Mouse (Mus musculus): ENCODE results near the gene Cdca3. TPM values are rescaled to one million over a fixed set of nuclear protein-coding genes. Genes with fewer than 3 reads are reported as not detected.

Gene Cdca3
- total RNA-seq, 4 experiments from 2014 or later: 0.14 to 1.4 (median 0.40) TPM

GRCm38 (mm10) chr6:124863658-124864298, 34.4 kb downstream of the Cdca3 start, which contains the start of gene Gpr162:
Gpr162 (minus strand) TSS chr6:124863983.
- no peak for DNase-seq (ENCODE audit: low spot score)

DNA sequence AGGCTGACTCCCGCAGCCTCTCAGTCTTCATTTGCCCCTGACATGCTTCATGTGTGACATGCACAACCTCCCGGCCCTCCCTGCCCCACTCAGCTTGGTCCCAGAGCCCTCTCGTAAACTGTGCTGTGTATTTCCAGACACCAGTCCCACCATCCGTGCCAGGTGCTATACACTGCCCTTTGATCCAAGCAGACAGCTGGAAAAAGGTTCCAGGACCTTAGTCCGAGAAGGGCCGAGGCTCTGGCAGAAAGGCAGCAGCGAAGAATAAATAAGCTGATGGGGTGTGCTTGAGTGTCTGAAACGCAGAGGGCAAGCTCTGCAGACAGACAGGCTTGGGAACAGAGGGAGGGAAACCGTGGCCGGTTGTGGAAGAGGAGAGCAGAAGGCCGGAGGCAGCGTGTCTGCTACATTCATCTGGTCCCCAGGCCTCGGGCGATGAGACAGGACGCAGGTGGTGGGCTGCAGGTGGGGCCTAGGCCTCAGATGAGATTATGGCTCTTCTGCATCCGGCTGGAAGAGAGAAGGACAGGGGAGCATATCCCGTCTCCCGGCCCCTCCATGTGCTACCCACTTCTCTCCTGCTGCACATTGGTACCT, 36.5 kb downstream of the Cdca3 start:
- DNase-seq (ENCODE audit: low spot score): no peak

DNA sequence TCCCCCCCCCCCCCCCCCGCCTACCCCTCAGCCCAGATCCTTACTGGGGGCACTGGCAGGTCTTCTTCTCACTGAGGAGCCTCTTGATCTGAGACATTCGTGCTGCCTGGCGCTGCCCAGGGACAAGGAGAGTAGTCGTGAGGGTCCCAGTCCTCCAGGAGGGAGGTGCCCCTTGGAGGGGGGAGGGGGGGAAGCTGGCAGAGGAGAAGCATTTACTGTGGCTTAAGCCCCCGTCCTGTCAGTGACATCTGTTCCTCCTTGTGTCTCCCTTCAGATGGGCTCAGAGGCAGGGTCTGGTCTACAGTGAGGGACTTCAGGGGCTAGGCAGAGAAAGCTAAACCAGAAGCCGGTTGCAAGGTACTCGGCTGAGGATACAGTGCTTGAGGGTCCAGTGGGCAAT, 37.2 kb downstream of the Cdca3 start:
- DNase-seq (ENCODE audit: low spot score): no peak

DNA sequence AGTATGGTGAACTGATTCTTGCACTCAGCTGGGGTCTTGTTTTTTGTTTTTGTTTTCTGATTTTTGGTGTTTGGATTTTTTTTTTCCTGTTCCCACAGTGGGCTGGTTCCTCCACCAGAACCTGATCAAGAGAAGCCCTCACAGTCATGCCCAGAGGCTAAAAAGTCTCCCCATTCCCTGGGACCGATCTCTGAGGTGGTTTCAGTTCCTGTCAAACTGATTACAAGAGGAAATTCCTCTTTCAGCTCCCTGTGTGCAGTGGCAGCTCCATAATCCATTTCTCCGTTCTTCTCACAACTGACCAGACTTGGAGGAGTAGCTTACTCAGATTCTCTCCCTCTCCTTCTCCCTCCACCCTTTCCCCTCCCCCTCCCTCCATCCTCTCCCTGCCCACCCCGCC, 45.0 kb downstream of the Cdca3 start:
- DNase-seq (ENCODE audit: low spot score): no peak

DNA sequence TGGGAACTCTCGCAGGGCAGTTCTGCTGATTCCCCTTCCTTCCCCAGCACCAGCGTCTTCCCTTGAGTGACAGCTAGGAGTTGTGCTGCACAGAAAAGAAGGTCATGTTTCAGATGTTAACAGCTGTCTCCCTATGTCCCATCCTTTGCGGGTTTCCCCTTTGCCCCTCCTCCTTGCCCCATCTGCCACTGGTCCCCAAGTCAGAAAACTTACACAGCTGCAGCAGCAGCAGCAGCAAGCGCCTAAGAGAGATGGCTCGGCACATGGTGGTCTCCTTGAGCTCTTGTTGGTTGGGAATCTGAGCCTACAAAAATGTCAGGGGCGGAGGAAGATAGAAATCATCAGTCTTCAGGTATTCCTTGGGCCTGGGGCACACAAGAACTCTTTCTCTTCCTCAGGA, 50.0 kb downstream of the Cdca3 start:
- DNase-seq (ENCODE audit: low spot score): no peak

DNA sequence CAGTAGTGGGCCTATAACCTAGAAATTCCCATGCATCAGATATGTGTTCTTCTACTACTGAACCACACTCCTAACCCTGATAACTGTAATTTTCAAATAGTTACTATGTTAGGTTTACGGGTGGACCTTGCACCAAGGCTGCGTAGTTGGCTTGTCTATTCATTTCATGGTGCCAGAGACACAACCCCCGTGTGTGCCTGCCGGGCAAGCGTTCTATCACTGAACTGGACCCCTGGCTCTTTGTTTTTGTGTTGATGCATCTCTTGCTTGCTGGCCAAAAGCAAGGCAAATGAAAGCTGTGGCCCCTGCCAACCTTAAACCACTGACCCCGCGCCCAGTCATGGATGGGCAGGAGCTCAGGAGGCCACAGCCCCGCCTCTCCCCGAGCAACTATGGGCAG, 52.5 kb downstream of the Cdca3 start:
- DNase-seq (ENCODE audit: low spot score): no peak

Other genes with a start within 250 kb of the Cdca3 start
- gene C1s2, start 193.5 kb upstream of the Cdca3 start, total RNA-seq (2022): under 1 TPM; 0.28 to 0.65 (median 0.48) TPM
- 10 to 100 TPM; 38.8 to 39.9 (median 39.1) TPM for gene Lpcat3, start 166.5 kb upstream of the Cdca3 start, total RNA-seq (2022)
- 10 to 100 TPM; 64.4 to 81.5 (median 73.0) TPM for gene Emg1, start 117.4 kb upstream of the Cdca3 start, total RNA-seq (2022)
- 100 to 1,000 TPM; 251 to 296 (median 279) TPM for gene Phb2, start 117.2 kb upstream of the Cdca3 start, total RNA-seq (2022)
- 1 to 10 TPM; 2.0 to 5.7 (median 3.1) TPM for gene Ptpn6, start 90.8 kb upstream of the Cdca3 start, total RNA-seq (2022)
- gene Grcc10, start 88.2 kb upstream of the Cdca3 start, total RNA-seq (2022): 100 to 1,000 TPM; 286 to 318 (median 310) TPM
- under 1 TPM in 1 of 4 experiments, not detected in 3; 0.41 TPM for gene Gm45234, start 73.5 kb upstream of the Cdca3 start, total RNA-seq (2022)
- 10 to 100 TPM; 40.9 to 48.2 (median 45.2) TPM for gene Atn1, start 73.0 kb upstream of the Cdca3 start, total RNA-seq (2022)
- 1 to 10 TPM; 3.2 to 6.1 (median 4.8) TPM for gene Eno2, start 59.9 kb upstream of the Cdca3 start, total RNA-seq (2022)
- 1 to 10 TPM in 1 of 4 experiments, under 1 TPM in 2, not detected in 1; 0.37 to 1.2 (median 0.41) TPM for gene Lrrc23, start 49.8 kb upstream of the Cdca3 start, total RNA-seq (2022)
- gene Spsb2, start 20.9 kb upstream of the Cdca3 start, total RNA-seq (2022): 1 to 10 TPM; 2.0 to 5.8 (median 3.2) TPM
- 1,000 to 10,000 TPM in 1 of 4 experiments, 100 to 1,000 TPM in 3; 893 to 1,022 (median 969) TPM for gene Tpi1, start 15.3 kb upstream of the Cdca3 start, total RNA-seq (2022)
- 10 to 100 TPM; 72.5 to 79.7 (median 75.8) TPM for gene Usp5, start 63 bp upstream of the Cdca3 start, total RNA-seq (2022)
- 10 to 100 TPM; 11.6 to 18.4 (median 16.7) TPM for gene Gnb3, start 10.7 kb downstream of the Cdca3 start, total RNA-seq (2022)
- 1 to 10 TPM; 8.0 to 9.7 (median 9.4) TPM for gene P3h3, start 28.2 kb downstream of the Cdca3 start, total RNA-seq (2022)
- 1 to 10 TPM in 1 of 4 experiments, under 1 TPM in 3; 0.31 to 1.6 (median 0.74) TPM for gene Gpr162, start 34.4 kb downstream of the Cdca3 start, total RNA-seq (2022)
- under 1 TPM; 0.19 to 0.54 (median 0.25) TPM for gene Cd4, start 58.7 kb downstream of the Cdca3 start, total RNA-seq (2022)
- gene Lag3, start 82.2 kb downstream of the Cdca3 start, total RNA-seq (2022): under 1 TPM in 2 of 4 experiments, not detected in 2; 0.24 to 0.75 TPM
- gene Ptms, start 90.6 kb downstream of the Cdca3 start, total RNA-seq (2022): 100 to 1,000 TPM; 116 to 160 (median 152) TPM
- 100 to 1,000 TPM; 177 to 202 (median 195) TPM for gene Mlf2, start 101.8 kb downstream of the Cdca3 start, total RNA-seq (2022)
- gene Cops7a, start 136.0 kb downstream of the Cdca3 start, total RNA-seq (2022): 100 to 1,000 TPM in 2 of 4 experiments, 10 to 100 TPM in 2; 98.1 to 109 (median 103) TPM
- gene Pianp, start 167.1 kb downstream of the Cdca3 start, total RNA-seq (2022): 1 to 10 TPM in 1 of 4 experiments, under 1 TPM in 3; 0.31 to 2.7 (median 0.41) TPM
- 10 to 100 TPM; 21.0 to 24.4 (median 23.6) TPM for gene Zfp384, start 179.6 kb downstream of the Cdca3 start, total RNA-seq (2022)
- gene Ing4, start 210.2 kb downstream of the Cdca3 start, total RNA-seq (2022): 10 to 100 TPM; 24.7 to 27.7 (median 25.1) TPM
- gene Acrbp, start 220.1 kb downstream of the Cdca3 start, total RNA-seq (2022): 1 to 10 TPM; 1.5 to 2.6 (median 2.2) TPM
- 1 to 10 TPM in 1 of 4 experiments, not detected in 3; 1.6 TPM for gene Lpar5, start 238.4 kb downstream of the Cdca3 start, total RNA-seq (2022)